Mouse (Mus musculus) heart, postnatal 0 days (tissue): ENCODE results near the gene Ago3.

Source experiments
- CTCF ChIP-seq: IDR thresholded peaks from 2 replicates; pipeline ENCODE4 v1.5.1; 2016; ENCODE audit warnings: antibody characterized with exemption, control low read depth, low read depth
- EP300 ChIP-seq: IDR thresholded peaks from 2 replicates; pipeline ENCODE4 v1.6.1; 2016; ENCODE audit warnings: antibody characterized with exemption, low read depth

GRCm38 (mm10) chr4:126315931-126316330, 113.4 kb downstream of the Ago3 start:
- no peak for TF ChIP-seq CTCF
- no peak for TF ChIP-seq EP300
